Mouse (Mus musculus) forebrain, embryonic 10.5 days (tissue): ENCODE data around the gene Nt5dc1. TPM values are rescaled to one million over a fixed set of nuclear protein-coding genes. Genes with fewer than 3 reads are reported as not detected.

Experiments
- DNase-seq: peaks from one replicate; pipeline ENCODE4 v3.0.0-alpha.2; 2017; ENCODE audit warnings: low spot score; ENCODE audit errors: extremely low spot score
- H3K27ac ChIP-seq: fragments of 300-500 bp; sonication (generic); 2 replicates; pipeline ENCODE4 v1.5.1; 2016; ENCODE audit warnings: mild to moderate bottlenecking
- H3K27me3 ChIP-seq: fragments of 300-500 bp; sonication (generic); 2 replicates; pipeline ENCODE4 v1.6.1; 2016; ENCODE audit warnings: mild to moderate bottlenecking; ENCODE audit not compliant: poor library complexity, severe bottlenecking
- H3K36me3 ChIP-seq: fragments of 300-500 bp; sonication (generic); replicated peaks from 2 replicates; pipeline ENCODE4 v1.6.1; 2016; ENCODE audit warnings: mild to moderate bottlenecking, moderate library complexity
- H3K4me1 ChIP-seq: fragments of 300-500 bp; sonication (generic); 2 replicates; pipeline ENCODE4 v1.6.1; 2016
- H3K4me3 ChIP-seq: fragments of 300-500 bp; sonication (generic); 2 replicates; pipeline ENCODE4 v1.5.1; 2016; ENCODE audit warnings: mild to moderate bottlenecking, moderate library complexity
- H3K9me3 ChIP-seq: fragments of 300-500 bp; sonication (generic); 2 replicates; pipeline ENCODE4 v1.6.1; 2016; ENCODE audit warnings: mild to moderate bottlenecking, moderate library complexity
- WGBS: fragments of 180-500 bp; shearing (Covaris S2); methylation state at CpG from one replicate; pipeline ENCODE4 v1.1.7; 2016; 5-methylcytosine and 5-hydroxymethylcytosine counted together
- polyA plus RNA-seq: library from polyadenylated mRNA; unstranded; fragments of >200 nt; fragmentation: Nextera tagmentation; extraction: Ambion mirVana; gene quantifications from 2 replicates; pipeline ENCODE4 v1.2.1, GENCODE M21; 2016

Nt5dc1 gene
- polyA plus RNA-seq, 1 experiment from 2014 or later = 8.8 TPM

- 5% methylated on average over 5 of the region's 5 CpGs for WGBS
- H3K36me3 ChIP-seq = no peaks in the 10 kb centered on the region; the same call in 1 of the 2 replicates
- no peak for DNase-seq
- H3K4me1 ChIP-seq = peaks cover 46% of the 10 kb centered on the region
- peak overlapping the region; percentile 78 for H3K4me3 ChIP-seq
- H3K27me3 ChIP-seq = no peaks in the 10 kb centered on the region
- no peaks in the 10 kb centered on the region for H3K9me3 ChIP-seq
- peak overlapping the region; percentile 78 for H3K27ac ChIP-seq
Observed at GRCm38 (mm10) chr10:34300368-34300767, 118.0 kb downstream of the Nt5dc1 start.

GRCm38 (mm10) chr10:34297980-34298753, 120.2 kb downstream of the Nt5dc1 start:
- Histone ChIP-seq H3K4me1 (peaks cover 46% of the 10 kb centered on the region), H3K9me3 (no peaks in the 10 kb centered on the region), H3K36me3 (no peaks in the 10 kb centered on the region; the same call in 1 of the 2 replicates), H3K27me3 (no peaks in the 10 kb centered on the region), H3K4me3 (peak overlapping the region; percentile 78), H3K27ac (peak overlapping the region; percentile 87)
- WGBS = 47% methylated on average over 25 of the region's 25 CpGs
- no peak for DNase-seq

GRCm38 (mm10) chr10:34297299-34297979, 120.9 kb downstream of the Nt5dc1 start, which contains the start of gene Tspyl4:
Gene Tspyl4, plus strand, starts transcription at chr10:34297442.
- Histone ChIP-seq H3K27me3 (no peaks in the 10 kb centered on the region), H3K27ac (peak within 1 kb of the TSS; percentile 87), H3K4me3 (peak within 1 kb of the TSS; percentile 78), H3K36me3 (no peaks in the 10 kb centered on the region; the same call in 1 of the 2 replicates), H3K4me1 (peaks cover 46% of the 10 kb centered on the region), H3K9me3 (no peaks in the 10 kb centered on the region)
- DNase-seq = peak; percentile 93
- WGBS = 0% methylated on average over 38 of the region's 38 CpGs

GRCm38 (mm10) chr10:34296911-34297298, 121.4 kb downstream of the Nt5dc1 start:
- peak overlapping the region; percentile 87 for H3K27ac ChIP-seq
- peaks cover 45% of the 10 kb centered on the region for H3K4me1 ChIP-seq
- WGBS = 4% methylated on average over 13 of the region's 13 CpGs
- no peak for DNase-seq
- H3K27me3 ChIP-seq = no peaks in the 10 kb centered on the region
- no peaks in the 10 kb centered on the region; the same call in 1 of the 2 replicates for H3K36me3 ChIP-seq
- H3K9me3 ChIP-seq = no peaks in the 10 kb centered on the region
- H3K4me3 ChIP-seq = peak overlapping the region; percentile 78

GRCm38 (mm10) chr10:34282420-34283238, 135.7 kb downstream of the Nt5dc1 start:
- Histone ChIP-seq H3K9me3 (no peaks in the 10 kb centered on the region), H3K27ac (peak overlapping the region; percentile 92), H3K27me3 (no peaks in the 10 kb centered on the region), H3K4me1 (peaks cover 26% of the 10 kb centered on the region), H3K36me3 (peaks cover 27% of the 10 kb centered on the region), H3K4me3 (peak overlapping the region; percentile 96)
- 4% methylated on average over 47 of the region's 47 CpGs for WGBS
- no peak for DNase-seq

GRCm38 (mm10) chr10:34281962-34282388, 136.4 kb downstream of the Nt5dc1 start, which contains the start of gene Tspyl1:
Gene Tspyl1, plus strand, starts transcription at chr10:34282190.
- Histone ChIP-seq H3K27ac (peak within 1 kb of the TSS; percentile 92), H3K4me1 (peaks cover 26% of the 10 kb centered on the region), H3K27me3 (no peaks in the 10 kb centered on the region), H3K36me3 (peaks cover 21% of the 10 kb centered on the region), H3K9me3 (no peaks in the 10 kb centered on the region), H3K4me3 (peak within 1 kb of the TSS; percentile 96)
- WGBS = under 1% methylated on average over 38 of the region's 38 CpGs
- peak; percentile 95 for DNase-seq

GRCm38 (mm10) chr10:34281211-34281961, 137.0 kb downstream of the Nt5dc1 start:
- Histone ChIP-seq H3K27me3 (no peaks in the 10 kb centered on the region), H3K4me1 (peaks cover 26% of the 10 kb centered on the region), H3K4me3 (peak overlapping the region; percentile 96), H3K27ac (peak overlapping the region; percentile 92), H3K36me3 (peaks cover 15% of the 10 kb centered on the region), H3K9me3 (no peaks in the 10 kb centered on the region)
- DNase-seq = no peak
- WGBS = 24% methylated on average over 14 of the region's 14 CpGs

GRCm38 (mm10) chr10:34280591-34281175, 137.7 kb downstream of the Nt5dc1 start:
- Histone ChIP-seq H3K36me3 (peaks cover 12% of the 10 kb centered on the region), H3K27me3 (no peaks in the 10 kb centered on the region), H3K27ac (no peak overlapping the region), H3K4me3 (peak overlapping the region; percentile 96), H3K9me3 (no peaks in the 10 kb centered on the region), H3K4me1 (peaks cover 26% of the 10 kb centered on the region)
- 32% methylated on average over 13 of the region's 13 CpGs for WGBS
- DNase-seq = peak; percentile 19

- H3K4me1 ChIP-seq = 0 out of 2 replicates have a peak, but pooled peaks cover 3% of the 10 kb centered on the region
- no peaks in the 10 kb centered on the region for H3K9me3 ChIP-seq
- H3K27me3 ChIP-seq = no peaks in the 10 kb centered on the region
- no peak overlapping the region for H3K4me3 ChIP-seq
- no peak overlapping the region for H3K27ac ChIP-seq
- no peaks in the 10 kb centered on the region for H3K36me3 ChIP-seq
- WGBS = 78% methylated on average over 7 of the region's 7 CpGs
- DNase-seq = no peak
Observed at GRCm38 (mm10) chr10:34271681-34272080, 146.7 kb downstream of the Nt5dc1 start.

- DNase-seq = no peak
- no peak overlapping the region for H3K4me3 ChIP-seq
- H3K27me3 ChIP-seq = no peaks in the 10 kb centered on the region
- WGBS = 75% methylated on average over 5 of the region's 5 CpGs
- H3K27ac ChIP-seq = no peak overlapping the region
- H3K9me3 ChIP-seq = no peaks in the 10 kb centered on the region
- H3K36me3 ChIP-seq = no peaks in the 10 kb centered on the region
- 0 out of 2 replicates have a peak, but pooled peaks cover 3% of the 10 kb centered on the region for H3K4me1 ChIP-seq
Observed at GRCm38 (mm10) chr10:34267312-34268070, 150.9 kb downstream of the Nt5dc1 start.

- DNase-seq = no peak
- Histone ChIP-seq H3K4me3 (no peak overlapping the region), H3K4me1 (no peaks in the 10 kb centered on the region), H3K9me3 (no peaks in the 10 kb centered on the region), H3K27me3 (no peaks in the 10 kb centered on the region), H3K36me3 (no peaks in the 10 kb centered on the region), H3K27ac (no peak overlapping the region)
- WGBS = 92% methylated on average over 4 of the region's 4 CpGs
Observed at GRCm38 (mm10) chr10:34265106-34265505, 153.2 kb downstream of the Nt5dc1 start.
